Mouse (Mus musculus) embryo, embryonic 11.5 days (tissue): ENCODE results near the gene Spata31d1d.
"Not testable (repeated sequence)": the region's sequence is repeated elsewhere in the genome, so short reads cannot be mapped to it uniquely, and the experiment has no call there.

Experiments used
- DNase-seq: peaks from one replicate; pipeline ENCODE4 v3.0.0-alpha.2; 2012; ENCODE audit warnings: low read depth, low spot score

The Spata31d1d gene

DNA sequence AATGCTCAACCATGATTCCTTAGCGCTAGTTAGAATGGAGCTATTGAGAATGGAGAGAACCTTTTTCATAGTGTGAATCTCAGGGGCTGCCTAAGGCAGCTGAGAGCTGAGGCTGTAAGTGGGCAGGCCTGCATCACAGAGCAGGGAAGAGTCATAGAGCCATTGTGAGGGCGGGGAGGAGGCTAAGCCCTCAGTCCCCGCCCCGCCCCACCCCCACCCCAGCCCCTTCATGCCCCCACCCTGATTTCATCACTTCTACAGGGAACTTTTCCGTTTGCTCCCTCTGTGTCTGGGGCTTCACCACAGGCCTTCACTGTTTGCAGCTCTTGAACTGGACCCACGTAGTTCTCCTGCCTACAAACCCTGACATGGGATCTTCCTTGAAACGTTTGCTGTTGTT is at the start of gene Spata31d1d:
Gene Spata31d1d, minus strand, starts transcription at position 101 of the 400 bp plus-strand sequence.
- DNase-seq: no peak

DNA sequence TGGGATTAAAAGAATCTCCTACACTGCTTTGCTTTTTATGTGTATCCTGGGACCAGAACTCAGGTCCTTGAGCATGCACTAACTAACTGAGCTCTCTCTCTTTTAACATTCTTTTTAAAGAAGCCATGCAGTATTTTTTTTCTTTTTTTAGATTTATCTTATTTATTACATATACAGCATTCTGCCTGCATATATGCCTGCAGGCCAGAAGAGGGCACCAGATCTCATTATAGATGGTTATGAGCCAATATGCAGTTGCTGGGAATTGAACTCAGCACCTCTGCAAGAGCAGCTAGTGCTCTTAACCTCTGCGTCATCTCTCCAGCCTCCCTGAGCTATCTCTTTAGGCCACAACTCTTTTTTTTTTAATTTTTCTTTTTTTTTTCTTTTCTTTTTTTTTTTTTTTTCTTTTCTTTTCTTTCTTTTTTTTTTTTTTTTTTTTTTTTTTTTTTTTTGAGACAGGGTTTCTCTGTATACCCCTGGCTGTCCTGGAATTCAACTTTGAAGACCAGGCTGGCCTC is 48.3 kb upstream of the Spata31d1d start:
- not testable (repeated sequence) for DNase-seq

DNA sequence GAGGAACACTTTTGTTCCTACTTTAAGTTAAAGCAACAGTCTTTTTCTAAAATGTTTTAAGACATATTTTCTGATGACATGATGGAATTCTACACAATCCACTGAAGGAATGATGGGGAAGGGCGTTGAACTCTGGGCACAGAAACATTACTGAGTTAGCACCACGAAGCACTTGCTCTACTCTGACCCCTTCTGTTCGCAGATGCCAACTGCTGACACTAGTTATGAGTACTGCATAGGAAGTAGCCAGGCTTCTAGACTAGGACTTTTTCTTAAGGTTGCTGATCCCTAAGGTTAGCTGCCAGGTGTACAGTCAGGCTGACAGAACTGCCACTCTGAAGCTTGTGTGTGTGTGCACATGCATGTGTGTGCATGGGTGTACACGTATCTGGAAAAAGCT is 47.7 kb upstream of the Spata31d1d start:
- no peak for DNase-seq

DNA sequence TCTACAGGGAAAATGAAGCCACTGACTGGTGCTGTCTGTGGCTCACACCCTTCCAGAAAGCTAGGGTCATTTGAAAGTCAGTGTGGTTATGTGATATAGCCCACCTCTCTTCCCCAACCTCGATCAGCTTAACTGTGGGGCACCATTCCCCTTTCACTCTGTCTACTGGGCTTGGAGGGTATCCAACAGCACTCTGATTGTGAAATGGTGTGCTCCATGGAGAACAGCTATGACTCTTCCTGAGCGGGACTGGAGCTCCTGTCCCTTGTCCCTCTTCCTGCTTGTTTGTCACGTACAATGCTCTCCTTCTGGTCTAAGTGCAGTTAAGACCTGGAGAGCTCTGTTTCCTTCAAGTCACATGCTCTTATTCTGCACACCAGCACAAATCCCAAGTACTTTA is 43.6 kb upstream of the Spata31d1d start:
- no peak for DNase-seq

DNA sequence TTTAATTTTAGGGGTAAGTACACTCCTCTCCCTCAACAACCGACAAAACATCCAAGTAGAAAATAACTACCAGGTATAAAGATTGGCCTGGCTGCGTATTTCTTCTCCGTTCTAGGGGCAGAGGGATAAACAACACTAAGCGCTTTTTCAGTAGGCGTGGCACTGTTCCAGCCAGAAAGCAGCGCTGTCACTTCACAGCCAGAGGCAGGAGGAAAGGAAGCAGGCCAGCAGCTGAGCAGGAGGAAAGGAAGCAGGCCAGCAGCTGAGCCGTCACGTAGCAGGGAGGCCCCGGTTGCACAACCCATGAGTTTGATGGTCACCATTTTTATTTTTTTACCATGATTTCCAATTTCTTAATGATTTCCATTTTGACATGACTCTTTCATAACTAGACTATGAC is 39.7 kb upstream of the Spata31d1d start:
- DNase-seq: no peak

DNA sequence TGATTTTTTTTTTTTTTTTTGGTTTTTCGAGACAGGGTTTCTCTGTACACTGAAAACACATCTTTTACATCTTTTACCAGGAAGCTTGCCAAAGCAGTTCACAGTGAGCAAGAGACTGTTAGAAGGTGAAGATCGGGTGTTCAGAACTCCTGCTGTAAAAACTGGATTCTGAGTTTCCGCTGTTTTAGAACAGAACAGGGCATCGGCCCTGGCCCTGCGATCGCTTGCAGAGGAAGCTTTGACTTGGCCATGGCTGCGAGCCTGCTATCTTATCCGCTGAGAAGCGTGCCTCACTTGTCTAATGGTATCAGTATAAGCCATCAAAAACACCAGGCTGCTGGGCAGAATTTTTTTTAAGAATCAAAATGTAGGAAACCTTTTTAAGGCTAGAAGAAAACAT is 39.3 kb upstream of the Spata31d1d start:
- no peak for DNase-seq

DNA sequence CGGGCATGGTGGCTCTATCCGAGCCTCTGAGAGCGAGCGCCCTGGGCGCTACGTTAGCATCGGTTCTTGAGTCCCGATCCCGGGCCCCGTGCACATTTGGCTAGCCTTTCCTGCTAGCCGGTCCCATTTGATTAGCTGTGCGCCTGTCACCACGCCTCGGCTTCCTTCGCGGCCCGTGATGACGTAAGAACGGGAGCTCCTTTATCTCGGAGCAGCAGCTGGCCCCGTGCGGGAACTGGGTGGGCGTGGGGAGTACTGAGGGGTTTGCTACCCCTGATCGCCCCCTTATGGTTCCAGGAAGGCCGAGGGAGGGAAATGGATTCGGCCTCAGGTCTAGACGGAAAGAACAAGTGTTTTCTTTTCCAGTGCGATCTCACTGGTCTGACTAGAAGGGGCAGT is 38.6 kb upstream of the Spata31d1d start:
- DNase-seq: peak; percentile 85

DNA sequence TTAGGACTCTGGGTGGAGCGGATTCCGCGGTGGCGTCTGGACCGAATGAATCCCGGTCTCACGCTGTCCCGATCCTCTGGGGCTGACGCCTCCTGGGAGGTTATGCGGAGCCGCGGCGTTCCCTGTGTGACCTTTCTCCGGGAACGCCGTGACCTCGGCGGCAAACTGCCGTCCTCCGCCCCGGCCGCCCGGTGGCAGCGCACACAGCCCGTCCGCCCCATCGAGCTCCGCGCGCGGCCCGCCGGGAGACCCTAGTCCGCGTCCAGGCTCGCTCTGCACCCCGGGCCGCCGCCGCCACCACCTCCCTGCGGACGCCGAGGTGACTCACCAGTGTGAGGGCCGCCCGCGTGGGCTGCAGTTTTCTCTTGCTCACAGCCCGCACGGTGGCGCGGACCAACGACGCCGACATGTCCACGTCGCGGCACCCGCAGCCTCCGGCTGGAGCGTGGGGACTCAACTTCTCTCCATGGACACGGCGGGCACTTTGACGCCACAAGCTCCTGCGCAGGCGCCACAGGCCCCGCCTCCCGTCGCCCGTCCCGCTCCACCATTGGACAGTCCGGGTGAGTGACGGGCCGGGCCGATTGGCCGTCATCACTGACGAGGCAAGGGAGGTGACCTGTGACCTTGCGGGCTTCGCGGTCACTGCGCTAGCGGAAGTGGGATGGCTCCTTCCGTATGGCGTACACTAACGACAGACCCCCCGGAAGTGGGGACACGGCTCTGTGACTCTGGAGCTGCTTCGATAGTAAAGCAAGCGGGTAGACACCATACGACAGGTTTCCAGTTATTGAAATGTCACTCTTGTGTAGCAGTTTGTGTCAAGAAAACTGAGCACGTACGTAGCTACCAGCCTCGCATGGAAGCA is 38.0 kb upstream of the Spata31d1d start, which contains the start of gene Isca1:
Gene Isca1, minus strand, starts transcription at position 515 of the 868 bp plus-strand sequence.
- peak; percentile 97 for DNase-seq

DNA sequence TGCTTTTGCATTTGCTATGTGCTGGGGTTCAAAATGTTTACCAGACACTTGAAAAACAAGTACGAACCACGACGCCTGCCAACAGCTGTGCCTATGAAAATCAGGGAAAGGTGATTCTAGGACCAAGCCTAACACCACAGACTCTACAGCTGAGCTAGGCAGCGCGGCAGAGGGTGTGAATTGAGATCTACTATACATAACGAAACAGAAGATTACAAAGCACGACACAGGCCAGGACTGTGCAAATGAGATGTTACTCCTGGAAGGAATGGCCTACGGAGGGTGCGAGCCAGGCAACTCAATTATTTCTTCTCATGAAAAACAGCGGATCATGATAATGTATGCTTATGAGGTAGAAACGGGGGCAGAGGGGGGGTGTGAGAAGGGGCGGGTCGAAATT is 37.0 kb upstream of the Spata31d1d start:
- DNase-seq: no peak

DNA sequence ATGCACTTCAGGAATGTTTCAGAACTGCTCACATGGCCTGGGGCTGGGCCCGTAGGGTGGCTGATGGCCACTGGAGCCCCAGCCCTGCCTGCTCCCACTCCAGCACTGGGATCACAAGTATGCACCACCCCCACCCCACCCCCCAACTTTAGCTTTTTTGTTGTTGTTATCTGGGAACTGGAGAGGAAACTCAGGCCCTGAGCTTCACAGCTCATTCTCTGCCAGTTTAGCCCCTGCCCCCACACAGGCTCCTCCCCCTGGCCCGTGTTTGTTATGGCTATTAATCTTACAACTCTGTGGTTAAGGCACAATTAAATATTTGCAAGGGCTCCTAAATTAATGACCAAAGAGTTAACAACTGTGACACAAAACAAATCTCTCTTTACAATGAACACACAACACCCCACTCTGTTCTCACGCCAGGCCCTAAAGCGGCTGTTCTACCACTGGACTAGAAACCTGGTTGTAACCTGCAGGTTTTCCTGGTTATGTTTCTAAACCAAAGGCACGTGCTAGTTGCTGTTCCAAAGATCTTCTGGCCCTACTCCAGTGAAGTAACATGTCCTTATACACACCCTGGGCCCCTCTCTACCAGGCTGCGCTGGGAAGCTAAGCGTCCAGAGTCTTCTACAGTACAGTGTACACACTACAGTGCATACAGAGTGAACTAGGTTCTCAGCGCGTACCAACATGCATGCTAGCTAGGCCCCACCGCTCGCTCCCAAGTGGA is 35.4 kb upstream of the Spata31d1d start:
- no peak for DNase-seq

DNA sequence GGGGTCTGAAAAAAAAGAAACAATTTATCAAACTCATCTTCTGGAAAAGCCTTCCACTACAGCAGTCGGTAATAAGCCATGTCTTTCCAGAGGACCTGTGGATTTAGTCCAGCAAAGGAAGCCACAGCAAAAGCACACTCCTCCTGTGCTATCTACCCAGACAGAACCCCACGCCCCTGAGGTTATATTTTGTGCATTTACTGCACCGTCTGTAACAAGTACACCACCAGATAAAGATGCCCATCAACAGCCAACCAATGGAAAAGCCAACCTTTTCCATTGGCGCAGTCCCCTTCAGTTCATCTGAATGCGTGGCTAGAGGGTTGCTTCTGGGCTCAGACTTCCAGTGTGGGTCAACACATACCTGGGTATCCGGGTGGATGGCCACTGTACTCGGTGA is 31.2 kb upstream of the Spata31d1d start:
- DNase-seq: no peak

DNA sequence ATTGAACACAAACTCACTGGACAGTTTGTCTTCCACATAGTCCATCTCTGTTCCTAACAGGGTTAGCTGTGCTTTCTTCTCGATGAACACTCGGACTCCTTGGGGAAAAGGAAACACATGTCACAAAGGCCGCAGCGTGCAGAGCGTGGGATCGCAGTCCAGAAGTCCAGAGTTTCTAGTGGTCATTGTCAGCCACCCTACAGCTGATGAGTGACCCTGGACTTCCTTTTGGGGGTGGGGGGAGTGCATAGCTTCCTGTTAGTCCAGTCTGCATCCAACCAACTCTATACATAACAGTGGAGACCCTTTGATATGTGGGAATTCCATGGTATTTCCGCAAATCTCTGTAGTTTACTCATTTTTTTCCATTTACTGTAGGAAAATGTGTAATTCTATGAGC is 25.4 kb upstream of the Spata31d1d start:
- DNase-seq: no peak

DNA sequence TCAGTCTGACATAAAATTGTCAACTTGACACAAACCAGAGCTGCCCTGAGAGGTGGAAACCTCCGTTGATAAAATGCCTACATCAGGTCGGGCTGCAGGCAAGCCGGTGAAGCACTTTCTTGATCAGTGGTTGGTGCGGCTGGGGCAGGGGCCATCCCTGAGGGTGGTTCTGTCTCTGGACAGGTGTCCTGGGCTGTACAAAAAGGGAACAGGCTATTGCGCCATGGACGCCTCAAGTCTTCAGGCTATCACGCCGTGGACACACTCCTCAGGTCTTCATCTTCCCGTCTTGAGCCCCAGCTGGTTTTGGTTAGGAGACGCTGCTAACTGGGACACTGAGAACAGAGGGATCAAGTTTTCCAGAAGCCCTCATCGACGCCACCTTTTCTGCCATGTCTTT is 18.8 kb upstream of the Spata31d1d start:
- no peak for DNase-seq

DNA sequence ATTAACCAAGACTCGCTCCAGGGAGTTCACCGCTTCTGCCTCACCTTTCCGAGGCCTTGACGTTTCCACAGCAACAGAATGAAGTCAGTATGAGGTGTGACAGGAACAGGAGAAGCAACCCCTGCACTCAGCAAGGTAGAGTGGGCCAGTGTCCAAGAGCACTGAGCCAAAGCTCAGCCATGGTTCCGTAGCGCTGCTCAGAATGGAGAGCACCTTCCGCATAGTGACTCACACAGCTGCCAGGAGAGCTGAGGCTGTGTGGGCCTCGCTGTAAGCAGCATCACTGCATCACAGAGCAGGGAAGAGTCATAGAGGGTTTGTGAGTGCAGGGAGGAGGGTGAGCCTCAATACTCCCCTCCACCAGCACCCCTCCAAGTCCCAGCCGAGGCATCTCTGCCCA is 15.2 kb upstream of the Spata31d1d start, which contains the start of gene 1700014D04Rik:
Gene 1700014D04Rik, minus strand, starts transcription at position 42 of the 400 bp plus-strand sequence.
- no peak for DNase-seq

DNA sequence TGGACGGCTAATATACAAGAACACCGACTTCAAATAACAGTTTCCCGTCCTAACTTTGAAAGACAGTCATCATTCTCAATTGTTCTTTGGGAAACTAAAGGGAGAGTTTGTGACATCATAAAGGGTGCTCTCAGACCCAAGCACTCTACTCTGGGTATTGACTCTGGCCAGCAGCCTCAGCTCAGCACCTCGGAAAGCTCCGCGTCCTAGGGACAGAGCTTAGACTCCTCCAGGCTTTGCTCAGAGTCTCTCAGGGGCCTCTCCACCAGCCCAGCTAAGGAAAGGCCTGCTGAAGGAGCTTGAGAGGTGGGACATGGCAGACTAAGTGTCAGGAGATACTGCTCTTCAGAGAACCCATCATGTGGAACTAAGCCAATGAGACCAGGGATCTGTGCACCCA is 14.6 kb upstream of the Spata31d1d start:
- DNase-seq: no peak

DNA sequence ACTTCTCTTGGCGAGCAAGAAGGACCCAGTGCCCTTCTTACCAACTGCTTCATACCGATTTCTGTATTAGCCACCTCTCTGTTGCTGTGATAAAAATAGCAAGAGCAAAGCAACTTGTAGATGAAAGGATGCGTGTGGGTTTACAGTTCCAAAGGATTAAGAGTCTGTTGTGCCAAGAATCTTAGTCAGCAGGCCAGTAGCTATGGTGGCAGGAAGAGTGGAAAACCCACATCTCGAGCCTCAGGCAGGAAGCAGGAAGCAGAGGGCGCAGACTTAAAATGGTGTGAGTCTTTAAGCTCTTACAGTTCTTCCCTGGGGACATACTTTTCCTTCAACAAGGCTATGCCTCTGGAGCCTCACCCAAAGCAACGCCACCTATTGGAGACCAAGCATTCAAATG is 13.9 kb upstream of the Spata31d1d start:
- DNase-seq: no peak

DNA sequence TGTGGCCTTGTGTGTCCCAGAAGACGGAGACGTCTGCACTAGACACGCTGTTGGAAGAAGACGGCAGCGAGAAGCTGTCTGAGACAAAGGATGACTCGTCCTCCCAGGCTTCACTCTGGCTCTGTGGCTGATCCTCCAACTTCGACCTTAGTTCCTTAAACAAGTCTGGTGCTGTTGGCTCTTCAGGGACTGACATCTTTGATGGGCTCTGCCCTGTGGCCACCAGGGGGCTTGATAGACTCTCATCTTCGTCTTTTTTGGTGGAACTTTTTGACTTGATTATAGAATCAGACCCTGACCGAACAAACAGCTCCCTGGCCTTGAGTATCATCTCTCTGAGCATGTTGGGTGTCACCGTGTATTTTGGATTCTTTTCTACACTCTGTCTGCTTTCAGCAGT is 10.1 kb upstream of the Spata31d1d start:
- DNase-seq: no peak

DNA sequence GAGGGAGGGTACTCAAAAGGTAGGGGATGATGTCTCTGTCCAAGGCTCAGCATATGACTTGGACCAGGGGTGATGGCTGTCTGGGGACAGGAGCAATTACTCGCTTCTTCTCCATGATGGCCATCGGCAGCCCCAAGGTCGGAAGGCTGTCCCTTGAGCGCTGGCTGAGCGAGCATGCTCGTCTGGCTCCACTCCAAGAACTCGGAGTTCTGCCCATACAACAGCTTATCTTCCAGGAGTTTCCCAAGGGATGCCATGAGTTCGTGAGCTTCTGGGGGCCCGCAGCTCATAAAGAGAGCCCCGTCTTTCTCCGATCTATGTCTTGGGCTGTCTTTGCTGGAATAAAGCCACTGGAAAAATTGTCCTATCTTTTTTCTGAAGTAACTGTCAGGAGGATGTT is 9.5 kb upstream of the Spata31d1d start:
- no peak for DNase-seq

DNA sequence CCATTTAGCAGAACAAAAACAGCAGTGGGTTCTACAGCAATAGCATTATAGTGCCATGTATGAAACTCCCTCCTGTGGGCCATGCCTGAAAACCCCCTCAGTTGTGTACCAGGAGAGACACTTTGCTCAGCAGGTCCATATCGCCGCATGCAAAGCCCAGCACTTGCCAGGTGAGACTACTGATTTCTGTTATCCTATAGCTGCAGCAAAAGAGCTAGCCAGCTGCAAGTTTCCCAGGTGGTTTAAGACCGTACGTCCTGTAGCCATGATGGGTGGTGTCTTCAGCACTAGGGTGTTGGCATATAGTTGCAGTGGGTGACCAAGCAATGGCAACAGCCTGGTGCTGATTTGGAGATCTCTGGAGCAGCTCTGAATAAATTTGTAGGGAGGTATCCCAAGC is 7.8 kb upstream of the Spata31d1d start:
- DNase-seq: no peak

DNA sequence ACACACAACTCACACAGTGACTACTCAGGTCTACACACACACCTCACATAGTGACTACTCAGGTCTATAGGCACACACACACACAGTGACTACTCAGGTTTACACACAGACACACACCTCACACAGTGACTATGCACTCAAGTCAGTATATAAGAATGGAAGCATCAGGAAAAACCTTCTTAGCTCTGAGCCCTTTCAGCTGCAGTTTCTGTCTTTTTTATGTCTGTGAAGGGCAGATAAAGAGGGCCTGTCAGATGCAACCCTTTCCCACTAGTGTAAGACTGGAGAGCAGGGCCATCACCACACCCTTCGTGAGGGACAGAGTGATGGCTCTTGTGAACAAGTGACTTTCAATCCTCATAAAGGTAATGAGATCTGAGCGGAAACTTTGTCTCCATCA is 6.9 kb upstream of the Spata31d1d start:
- DNase-seq: no peak

DNA sequence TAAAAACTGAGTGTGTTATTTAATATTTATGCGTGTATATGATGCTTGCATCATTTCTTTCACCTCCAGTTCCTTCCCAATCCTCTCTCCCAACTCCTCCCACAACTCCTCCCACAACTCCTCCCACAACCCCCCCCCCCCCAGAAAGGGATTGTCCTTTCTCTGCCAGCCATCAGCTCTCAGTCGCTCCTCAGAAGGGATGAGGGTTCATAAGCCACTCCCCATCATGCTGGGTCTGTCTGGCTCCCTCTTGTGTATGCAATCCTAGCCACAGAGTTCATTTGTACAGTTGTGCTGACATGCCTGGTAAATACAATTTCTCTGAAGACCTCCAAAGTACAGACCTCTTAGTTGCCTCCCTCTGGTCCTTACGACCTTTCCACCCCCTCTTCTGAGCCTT is 3.6 kb upstream of the Spata31d1d start:
- DNase-seq: no peak

DNA sequence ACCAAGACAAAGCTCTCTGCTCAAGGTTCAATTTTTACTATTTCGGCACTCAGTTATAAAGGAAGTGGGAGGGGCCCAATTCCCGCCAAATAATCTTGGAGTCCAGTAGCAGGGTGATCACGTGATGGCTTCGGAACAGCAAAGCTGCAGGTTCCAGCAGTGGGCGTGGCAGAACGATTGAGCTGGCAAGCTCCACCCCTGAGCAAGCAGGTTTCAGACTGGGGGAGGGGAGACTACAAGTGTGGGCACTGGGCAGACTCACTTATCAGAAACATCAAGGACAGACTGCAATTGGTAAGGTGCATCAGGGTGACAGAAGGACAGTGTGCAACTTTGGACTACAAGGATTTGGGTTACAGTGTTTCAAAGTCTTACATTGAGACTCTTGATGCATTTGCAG is 2.8 kb upstream of the Spata31d1d start:
- not testable (repeated sequence) for DNase-seq

DNA sequence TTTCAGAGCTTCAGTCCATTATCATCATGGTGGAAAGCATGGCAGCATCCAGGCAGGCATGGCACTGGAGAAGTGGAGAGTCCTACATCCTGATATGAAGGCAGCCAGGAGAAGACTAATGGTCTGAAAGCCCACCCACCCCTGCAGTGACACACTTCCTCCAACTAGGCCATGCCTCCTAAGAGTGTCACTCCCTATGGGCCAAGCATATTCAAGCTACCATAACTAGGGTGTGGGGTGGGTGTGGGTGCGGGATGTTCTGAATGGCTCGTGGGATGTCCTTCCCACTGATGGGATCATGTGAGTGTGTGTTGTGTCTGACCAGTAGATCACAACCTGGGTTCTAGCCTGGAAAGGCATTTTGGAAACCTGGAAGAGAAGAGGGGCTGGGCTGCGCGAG is 2.4 kb upstream of the Spata31d1d start:
- DNase-seq: no peak
